Mouse (Mus musculus) heart, embryonic 13.5 days (tissue): ENCODE results near the gene Rnf144b. TPM values are rescaled to one million over a fixed set of nuclear protein-coding genes. Genes with fewer than 3 reads are reported as not detected.

Source experiments
- ATAC-seq: fragments of 200-750 bp; cut with Nextera tagmentation; 2 replicates; pipeline ENCODE4 v1.8.0; 2017; ENCODE audit warnings: moderate TSS enrichment; ENCODE audit not compliant: insufficient number of reproducible peaks, low FRiP score, low TSS enrichment; ENCODE audit errors: extremely low read depth
- H3K27ac ChIP-seq: fragments of 300-500 bp; sonication (generic); replicated peaks from 2 replicates; pipeline ENCODE4 v1.5.1; 2015; ENCODE audit warnings: moderate library complexity, mild to moderate bottlenecking, inconsistent platforms
- H3K27me3 ChIP-seq: fragments of 300-500 bp; sonication (generic); replicated peaks from 2 replicates; pipeline ENCODE4 v1.6.1; 2015; ENCODE audit warnings: mild to moderate bottlenecking, inconsistent platforms
- H3K36me3 ChIP-seq: fragments of 300-500 bp; sonication (generic); 2 replicates; pipeline ENCODE4 v1.6.1; 2015; ENCODE audit warnings: mild to moderate bottlenecking, inconsistent platforms
- H3K4me1 ChIP-seq: fragments of 300-500 bp; sonication (generic); 2 replicates; pipeline ENCODE4 v1.6.1; 2015; ENCODE audit warnings: inconsistent platforms
- H3K4me2 ChIP-seq: fragments of 300-500 bp; sonication (generic); 2 replicates; pipeline ENCODE4 v1.6.1; 2015; ENCODE audit warnings: inconsistent platforms, mild to moderate bottlenecking, moderate library complexity
- H3K4me3 ChIP-seq: fragments of 300-500 bp; sonication (generic); 2 replicates; pipeline ENCODE4 v1.5.1; 2015; ENCODE audit warnings: moderate library complexity, mild to moderate bottlenecking, inconsistent platforms
- H3K9ac ChIP-seq: fragments of 300-500 bp; sonication (generic); 2 replicates; pipeline ENCODE4 v1.6.1; 2015; ENCODE audit warnings: inconsistent platforms, mild to moderate bottlenecking, moderate library complexity
- H3K9me3 ChIP-seq: fragments of 300-500 bp; sonication (generic); 2 replicates; pipeline ENCODE4 v1.6.1; 2016; ENCODE audit warnings: inconsistent platforms
- whole genome bisulfite sequencing: fragments of 180-500 bp; shearing (Covaris S2); methylation state at CpG from one replicate; pipeline ENCODE4 v1.1.7; 2015; ENCODE audit warnings: mixed read lengths; 5-methylcytosine and 5-hydroxymethylcytosine counted together
- polyA plus RNA-seq: library from polyadenylated mRNA; unstranded; fragments of >200 nt; fragmentation: Nextera tagmentation; extraction: Ambion mirVana; gene quantifications from 2 replicates; pipeline ENCODE4 v1.2.1, GENCODE M21; 2015

The Rnf144b gene
- polyA plus RNA-seq, 1 experiment from 2014 or later: 1.4 TPM

DNA sequence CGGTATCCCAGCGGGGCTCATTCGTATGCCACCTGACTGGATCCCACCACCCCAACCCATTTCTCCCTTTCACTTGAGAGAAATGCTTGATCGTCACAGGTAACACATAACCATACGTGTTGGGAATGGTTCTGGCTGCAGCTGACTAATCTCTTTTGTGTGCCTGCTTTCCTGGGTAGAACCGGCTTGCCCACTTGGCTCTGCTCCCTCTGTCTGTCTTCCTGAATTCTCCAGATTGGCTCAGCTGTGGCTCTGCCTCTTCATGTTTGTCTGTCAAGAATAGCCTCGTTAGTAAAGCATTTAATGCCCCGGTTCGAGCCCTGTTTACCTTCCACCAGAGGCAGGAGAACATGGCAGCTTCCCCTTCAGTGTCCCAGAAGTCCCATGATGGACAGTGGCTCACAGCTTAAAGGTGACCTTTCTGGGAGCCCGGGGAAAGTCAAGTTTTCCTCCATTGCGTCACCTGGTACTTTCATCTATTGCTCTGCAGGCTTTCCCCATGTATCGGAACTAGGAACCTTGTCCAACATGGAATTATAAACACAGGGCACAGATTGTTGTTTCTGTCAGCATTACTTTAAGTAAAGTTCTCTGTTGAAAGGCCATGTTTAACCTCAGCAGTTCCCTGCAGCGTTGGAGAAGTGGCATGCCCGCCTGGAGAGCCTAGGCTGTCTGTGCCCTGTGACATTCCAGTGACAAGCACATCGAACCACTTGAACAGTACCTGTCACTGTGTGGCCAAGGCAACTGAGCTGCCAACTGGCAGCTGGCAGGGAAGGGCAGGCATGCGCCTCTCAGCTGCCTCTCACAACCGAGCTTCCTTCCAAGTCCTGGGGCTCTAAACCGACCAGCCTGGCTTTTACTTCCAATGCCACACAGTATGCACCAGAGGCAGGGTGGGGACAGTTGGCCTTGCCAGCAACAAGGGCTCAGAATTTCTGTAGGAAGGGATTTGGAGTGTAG lies 101.4 kb downstream of the Rnf144b start:
- H3K36me3 ChIP-seq: 0 out of 2 replicates have a peak, but pooled peaks cover 2% of the 10 kb centered on the region
- H3K9me3 ChIP-seq: no peaks in the 10 kb centered on the region
- no peak for ATAC-seq
- H3K27ac ChIP-seq: peak overlapping the region; percentile 58
- peak overlapping the region; percentile 25; the same call in 1 of the 2 replicates for H3K9ac ChIP-seq
- no peaks in the 10 kb centered on the region for H3K27me3 ChIP-seq
- H3K4me3 ChIP-seq: no peak overlapping the region
- peaks cover 22% of the 10 kb centered on the region for H3K4me1 ChIP-seq
- no peak overlapping the region for H3K4me2 ChIP-seq
- 62% methylated on average over 18 of the region's 18 CpGs for WGBS

DNA sequence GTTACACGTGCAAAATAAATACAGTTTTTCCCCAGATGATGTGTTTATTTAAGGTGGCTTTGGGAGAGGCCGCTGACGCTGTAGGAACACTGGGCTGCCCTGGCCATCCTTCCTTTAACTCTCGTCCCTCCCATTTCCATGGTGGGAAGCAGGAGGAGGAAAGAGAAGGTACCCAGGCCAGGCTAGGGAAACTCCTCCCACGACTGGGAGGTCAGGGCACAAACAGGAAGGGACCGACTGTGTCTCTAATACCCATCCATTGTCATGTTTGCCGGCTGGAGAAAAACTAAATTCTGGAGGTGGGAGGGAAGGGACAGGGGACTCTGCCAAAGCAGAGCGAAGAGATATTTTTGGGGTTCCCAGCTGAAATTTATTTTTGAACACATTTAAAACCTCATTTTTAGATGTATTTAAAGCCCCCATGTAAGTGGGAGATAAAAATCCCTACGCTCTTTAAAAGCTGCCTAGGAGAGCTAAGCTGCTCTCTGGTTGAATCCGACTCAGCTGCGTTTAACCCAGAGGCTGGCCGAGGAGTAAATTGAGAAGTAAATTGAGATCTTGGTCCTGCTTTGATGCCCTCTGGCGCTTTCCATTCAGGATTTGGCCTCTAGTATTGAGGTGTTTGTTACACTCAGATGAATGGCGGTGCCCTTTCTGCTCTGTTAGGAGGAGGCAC lies 102.3 kb downstream of the Rnf144b start:
- ATAC-seq: no peak
- no peak overlapping the region for H3K27ac ChIP-seq
- no peaks in the 10 kb centered on the region for H3K9me3 ChIP-seq
- no peak overlapping the region for H3K4me3 ChIP-seq
- no peak overlapping the region for H3K4me2 ChIP-seq
- no peak overlapping the region for H3K9ac ChIP-seq
- H3K4me1 ChIP-seq: peaks cover 22% of the 10 kb centered on the region
- WGBS: 34% methylated on average over 14 of the region's 14 CpGs
- H3K27me3 ChIP-seq: no peaks in the 10 kb centered on the region
- H3K36me3 ChIP-seq: 0 out of 2 replicates have a peak, but pooled peaks cover 2% of the 10 kb centered on the region

DNA sequence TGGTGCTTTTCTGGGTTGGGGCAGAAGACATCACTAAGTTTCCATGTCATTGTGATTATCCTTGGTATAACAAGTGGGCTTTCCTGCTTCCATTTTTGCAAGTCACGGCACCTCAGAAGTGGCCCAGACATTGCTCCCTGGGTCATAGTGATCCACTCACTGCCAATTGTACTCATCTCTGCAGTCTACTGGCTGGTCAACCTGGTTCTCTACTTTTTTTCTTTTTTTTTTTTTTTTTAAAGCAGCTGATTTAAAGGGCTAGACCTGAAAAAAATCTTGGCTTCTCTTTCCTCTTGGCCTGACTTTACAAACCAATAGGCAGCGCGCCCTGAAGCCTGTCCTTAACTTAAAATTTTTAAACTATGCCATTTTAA lies 102.9 kb downstream of the Rnf144b start:
- WGBS: 86% methylated on average over 3 of the region's 3 CpGs

DNA sequence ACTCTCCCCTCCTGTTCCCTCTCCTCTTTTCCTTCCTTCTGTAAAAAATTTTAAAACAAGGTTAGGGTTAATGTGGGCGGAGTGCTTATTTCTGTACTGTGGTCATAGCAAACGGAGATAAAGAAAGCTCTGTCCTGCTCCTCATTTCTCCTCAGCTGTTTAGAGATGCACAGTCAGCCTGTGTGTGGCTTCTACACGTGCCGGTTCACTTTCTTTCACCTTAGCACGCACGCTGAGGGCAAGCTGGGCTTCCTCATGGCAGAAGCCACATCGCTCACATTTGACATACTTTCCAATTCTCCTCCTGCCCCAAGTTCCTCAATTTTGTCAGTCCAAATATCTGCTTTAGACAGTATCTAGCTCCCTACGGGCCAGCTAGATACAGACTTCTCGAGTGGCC lies 103.3 kb downstream of the Rnf144b start:
- Histone ChIP-seq H3K27me3 (no peaks in the 10 kb centered on the region), H3K4me1 (peaks cover 22% of the 10 kb centered on the region), H3K9ac (no peak overlapping the region), H3K4me2 (no peak overlapping the region), H3K36me3 (0 out of 2 replicates have a peak, but pooled peaks cover 2% of the 10 kb centered on the region), H3K4me3 (no peak overlapping the region), H3K27ac (no peak overlapping the region), H3K9me3 (no peaks in the 10 kb centered on the region)
- ATAC-seq: no peak
- 73% methylated on average over 9 of the region's 9 CpGs for WGBS

More for the DNA sequence above, 102.9 kb downstream of the Rnf144b start:
- Histone ChIP-seq H3K9ac (no peak overlapping the region), H3K27ac (no peak overlapping the region), H3K4me3 (no peak overlapping the region), H3K36me3 (0 out of 2 replicates have a peak, but pooled peaks cover 2% of the 10 kb centered on the region), H3K4me2 (no peak overlapping the region), H3K27me3 (no peaks in the 10 kb centered on the region), H3K9me3 (no peaks in the 10 kb centered on the region), H3K4me1 (peaks cover 22% of the 10 kb centered on the region)
- ATAC-seq: no peak

DNA sequence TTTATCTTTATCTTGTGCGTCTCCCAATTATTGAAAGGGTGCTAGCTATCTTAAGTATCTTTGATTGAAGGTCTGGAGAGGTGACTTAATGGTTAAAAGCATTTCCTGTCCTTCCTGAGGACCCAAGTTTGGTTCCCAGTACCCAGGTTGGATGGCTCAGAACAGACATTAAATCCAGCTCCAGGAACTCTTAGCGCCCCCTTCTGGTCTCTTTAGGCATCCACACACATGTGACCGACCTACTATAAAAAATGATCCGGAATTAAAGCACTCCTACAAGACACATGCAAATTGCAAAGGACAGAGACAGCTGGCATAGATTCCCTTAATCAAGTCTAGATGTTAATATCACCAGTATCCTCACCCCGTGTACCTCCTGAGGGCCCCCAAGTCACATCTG lies 104.1 kb downstream of the Rnf144b start:
- H3K27ac ChIP-seq: no peak overlapping the region
- no peak overlapping the region for H3K4me3 ChIP-seq
- WGBS: 84% methylated on average over 5 of the region's 5 CpGs
- ATAC-seq: no peak
- no peak overlapping the region for H3K9ac ChIP-seq
- peaks cover 22% of the 10 kb centered on the region for H3K4me1 ChIP-seq
- H3K4me2 ChIP-seq: no peak overlapping the region
- no peaks in the 10 kb centered on the region for H3K27me3 ChIP-seq
- 0 out of 2 replicates have a peak, but pooled peaks cover 2% of the 10 kb centered on the region for H3K36me3 ChIP-seq
- H3K9me3 ChIP-seq: no peaks in the 10 kb centered on the region

DNA sequence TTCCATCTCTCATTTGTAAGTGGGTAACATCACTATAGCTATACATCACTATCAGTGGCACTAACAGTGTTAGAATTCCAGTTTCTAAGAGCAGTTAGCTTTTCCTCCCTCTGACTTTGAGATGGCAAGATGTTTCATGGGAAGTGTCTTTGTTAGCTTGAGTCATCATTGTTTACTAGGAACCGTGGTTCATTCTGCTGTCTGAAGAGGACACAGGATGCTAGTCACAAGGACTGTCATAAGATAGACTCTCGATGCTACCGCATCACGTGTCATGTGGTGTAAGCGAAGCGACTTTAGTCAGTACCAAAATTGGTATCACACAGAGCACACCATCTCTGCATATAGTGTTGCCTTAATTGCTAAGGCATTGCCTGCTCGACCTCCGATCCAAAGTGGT lies 105.7 kb downstream of the Rnf144b start:
- Histone ChIP-seq H3K9ac (no peak overlapping the region), H3K27me3 (no peaks in the 10 kb centered on the region), H3K36me3 (0 out of 2 replicates have a peak, but pooled peaks cover 2% of the 10 kb centered on the region), H3K4me1 (peaks cover 22% of the 10 kb centered on the region), H3K9me3 (no peaks in the 10 kb centered on the region), H3K27ac (no peak overlapping the region), H3K4me3 (no peak overlapping the region), H3K4me2 (no peak overlapping the region)
- no peak for ATAC-seq
- WGBS: 87% methylated on average over 8 of the region's 8 CpGs

DNA sequence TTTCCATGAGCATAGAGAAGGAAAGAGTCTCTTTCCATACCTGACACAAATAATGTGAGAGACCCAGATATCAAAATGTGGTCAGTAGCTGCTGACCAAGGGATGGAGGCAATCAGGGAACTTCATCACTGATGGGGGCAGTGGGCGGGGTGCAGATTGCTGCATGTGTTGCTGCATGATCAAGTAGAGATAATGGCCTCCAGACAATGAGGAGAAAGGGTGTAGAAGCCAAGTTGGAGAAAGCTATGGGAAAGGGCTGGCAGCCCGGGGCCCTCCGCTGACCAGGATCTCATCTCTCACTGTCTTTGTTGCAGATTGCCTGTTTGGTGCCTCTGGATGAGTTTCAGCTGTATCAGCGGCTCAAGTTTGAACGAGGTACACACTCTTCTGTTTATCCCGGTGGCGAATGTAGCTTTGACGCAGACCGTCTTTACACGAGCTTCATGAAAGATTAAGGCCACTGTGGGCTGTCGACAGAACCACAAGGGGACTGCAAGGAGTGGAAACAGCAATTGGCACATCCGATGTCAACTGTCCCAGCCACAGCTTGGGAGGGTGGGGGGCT lies 106.3 kb downstream of the Rnf144b start:
- no peak overlapping the region for H3K9ac ChIP-seq
- H3K4me2 ChIP-seq: no peak overlapping the region
- H3K9me3 ChIP-seq: no peaks in the 10 kb centered on the region
- H3K36me3 ChIP-seq: 0 out of 2 replicates have a peak, but pooled peaks cover 2% of the 10 kb centered on the region
- no peak overlapping the region for H3K27ac ChIP-seq
- WGBS: 63% methylated on average over 12 of the region's 12 CpGs
- H3K27me3 ChIP-seq: no peaks in the 10 kb centered on the region
- no peak overlapping the region for H3K4me3 ChIP-seq
- ATAC-seq: no peak
- peaks cover 19% of the 10 kb centered on the region for H3K4me1 ChIP-seq

DNA sequence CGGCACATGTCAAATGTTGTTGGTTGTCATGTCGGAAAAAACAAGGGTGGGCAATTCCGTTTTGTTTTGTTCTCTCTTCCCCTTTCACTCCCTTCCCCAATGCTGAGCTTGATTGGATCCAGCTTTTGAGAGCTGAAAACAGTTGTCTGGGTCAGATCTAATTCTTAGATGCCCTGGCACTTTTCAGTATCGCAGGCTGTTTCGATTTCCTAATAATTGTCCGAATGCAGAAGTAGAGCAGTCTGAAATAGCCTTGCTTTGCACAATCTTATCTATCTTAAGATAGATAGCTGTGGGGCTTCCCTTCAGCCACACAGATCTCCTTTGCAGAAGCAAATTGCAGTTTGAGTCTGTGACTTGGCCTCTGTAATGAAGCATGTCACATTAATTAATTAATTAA lies 109.7 kb downstream of the Rnf144b start:
- H3K9me3 ChIP-seq: no peaks in the 10 kb centered on the region
- no peak overlapping the region for H3K27ac ChIP-seq
- H3K9ac ChIP-seq: no peak overlapping the region
- H3K4me1 ChIP-seq: peaks cover 9% of the 10 kb centered on the region
- no peaks in the 10 kb centered on the region for H3K27me3 ChIP-seq
- H3K4me2 ChIP-seq: no peak overlapping the region
- no peak overlapping the region for H3K4me3 ChIP-seq
- ATAC-seq: no peak
- WGBS: 80% methylated on average over 6 of the region's 6 CpGs
- no peaks in the 10 kb centered on the region for H3K36me3 ChIP-seq

DNA sequence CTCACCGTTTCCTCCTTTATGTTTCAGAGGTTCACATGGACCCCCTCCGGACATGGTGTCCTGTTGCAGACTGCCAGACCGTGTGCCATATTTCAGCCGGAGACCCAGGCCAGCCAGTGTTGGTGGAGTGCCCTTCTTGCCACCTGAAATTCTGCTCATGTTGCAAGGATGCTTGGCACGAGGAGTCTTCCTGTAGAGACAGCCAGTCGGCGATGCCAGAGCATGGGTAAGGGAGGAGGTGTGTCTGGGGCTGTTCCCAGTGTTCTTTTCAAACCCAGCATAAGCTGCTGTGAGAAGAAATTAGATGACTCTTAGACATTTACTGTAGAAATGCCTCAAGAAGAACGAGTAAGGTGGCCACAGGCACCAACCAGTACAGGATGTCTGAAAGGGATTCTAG lies 114.9 kb downstream of the Rnf144b start:
- Histone ChIP-seq H3K27me3 (no peaks in the 10 kb centered on the region), H3K4me1 (peaks cover 9% of the 10 kb centered on the region), H3K27ac (no peak overlapping the region), H3K9me3 (no peaks in the 10 kb centered on the region), H3K36me3 (peaks cover 5% of the 10 kb centered on the region), H3K4me2 (no peak overlapping the region), H3K9ac (no peak overlapping the region), H3K4me3 (no peak overlapping the region)
- ATAC-seq: no peak
- WGBS: 84% methylated on average over 8 of the region's 8 CpGs

DNA sequence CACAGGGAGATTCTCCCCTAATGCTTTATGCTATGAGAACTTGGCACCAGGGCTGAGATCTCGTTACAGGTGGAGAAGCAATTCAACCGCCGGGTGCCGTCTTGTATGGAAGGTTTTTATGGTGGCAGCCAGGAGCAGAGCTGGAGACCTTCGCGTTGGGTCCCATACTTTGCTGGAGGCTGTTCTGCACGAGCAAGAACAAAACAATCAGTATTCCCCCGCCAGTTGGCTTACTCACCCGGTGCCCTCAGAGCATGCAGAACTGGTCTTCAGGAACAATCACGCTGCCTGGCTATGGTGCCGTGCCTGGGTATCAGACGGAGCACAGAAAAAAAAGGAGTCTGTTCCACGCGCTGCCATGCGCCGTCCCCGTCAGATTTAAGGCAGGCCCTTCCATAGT lies 115.7 kb downstream of the Rnf144b start:
- no peak overlapping the region for H3K27ac ChIP-seq
- no peaks in the 10 kb centered on the region for H3K27me3 ChIP-seq
- ATAC-seq: no peak
- H3K9ac ChIP-seq: no peak overlapping the region
- H3K4me2 ChIP-seq: no peak overlapping the region
- peaks cover 12% of the 10 kb centered on the region for H3K36me3 ChIP-seq
- WGBS: 83% methylated on average over 17 of the region's 17 CpGs
- no peak overlapping the region for H3K4me3 ChIP-seq
- H3K9me3 ChIP-seq: no peaks in the 10 kb centered on the region
- H3K4me1 ChIP-seq: peaks cover 9% of the 10 kb centered on the region

DNA sequence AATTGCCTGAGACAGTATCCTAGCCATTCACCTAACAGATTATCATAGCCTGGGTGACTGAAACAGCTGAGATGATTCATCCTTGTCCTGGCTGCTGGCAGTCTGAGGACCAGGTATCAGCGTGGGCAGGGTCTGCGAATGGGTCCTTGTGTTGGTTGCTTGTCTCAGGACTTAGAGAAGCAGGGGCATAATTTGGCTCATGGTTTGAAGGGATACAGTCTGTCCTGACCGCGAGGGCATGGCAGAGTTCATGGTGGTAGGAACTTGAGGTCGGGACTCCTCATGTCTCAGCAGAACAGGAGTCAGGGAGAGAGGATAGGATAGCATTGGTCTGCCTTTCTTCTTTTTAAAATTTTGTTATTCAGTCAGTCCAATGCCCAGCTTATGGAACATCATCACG lies 121.1 kb downstream of the Rnf144b start:
- Histone ChIP-seq H3K4me1 (peaks cover 34% of the 10 kb centered on the region), H3K27me3 (no peaks in the 10 kb centered on the region), H3K4me3 (no peak overlapping the region), H3K4me2 (no peak overlapping the region), H3K36me3 (peaks cover 13% of the 10 kb centered on the region), H3K9me3 (no peaks in the 10 kb centered on the region), H3K27ac (no peak overlapping the region), H3K9ac (no peak overlapping the region)
- no peak for ATAC-seq
- whole genome bisulfite sequencing: 83% methylated on average over 6 of the region's 6 CpGs
